8 mouse cellular contexts compared by ENCODE assay signal in genomic region chr5:117357478-117358247, GRCm38 (mm10). TPM values are rescaled to one million over a fixed set of nuclear protein-coding genes. Genes with fewer than 3 reads are reported as not detected.
DNase-seq lines count a peak whose midpoint lies in the region; ATAC-seq and TF ChIP-seq lines count a peak whose summit lies in the region.

No protein-coding gene starts in this region.

- peaks cover 9% of the 10 kb centered on the region for H3K4me1 ChIP-seq in ES-Bruce4 (ENCODE audit: control insufficient read depth, insufficient read depth, low read length)
- peaks cover 8% of the 10 kb centered on the region for H3K4me1 ChIP-seq in stomach, postnatal 0 days (replicated peaks; ENCODE audit: control insufficient read depth, insufficient read depth)

- under 1% methylated on average over 46 of the region's 49 CpGs for WGBS in stomach, postnatal 0 days

- peak overlapping the region; percentile 96 for H3K4me2 ChIP-seq in stomach, postnatal 0 days (replicated peaks; ENCODE audit: low read depth)

- peak overlapping the region; percentile 96 for H3K9ac ChIP-seq in ES-Bruce4 (ENCODE audit: low read depth, poor library complexity, severe bottlenecking)
- peak overlapping the region; percentile 90 for H3K9ac ChIP-seq in stomach, postnatal 0 days (ENCODE audit: low read length)

- H3K4me3 ChIP-seq in gastrocnemius, adult 2 months: peak overlapping the region; percentile 80
- peak overlapping the region; percentile 69 for H3K4me3 ChIP-seq in ES-Bruce4 (ENCODE audit: low read depth, low read length)
- H3K4me3 ChIP-seq in stomach, postnatal 0 days (ENCODE audit: low read depth, low read length): peak overlapping the region; percentile 97

- peak overlapping the region; percentile 98 for H3K27ac ChIP-seq in gastrocnemius, adult 2 months
- peak overlapping the region; percentile 4 for H3K27ac ChIP-seq in ES-Bruce4 (ENCODE audit: insufficient read depth, low read length)
- peak overlapping the region; percentile 97 for H3K27ac ChIP-seq in stomach, postnatal 0 days (replicated peaks)

- intact Hi-C loops in gastrocnemius, adult 2 months (cut with DNase I): loop anchor here (2.0 kb wide), 3 partner anchors 31 to 51 kb away; partner anchors contain the start of genes Rfc5 and Vsig10
- intact Hi-C loops in gastrocnemius, postnatal 14 days (cut with DNase I; ENCODE audit: low total_unique reads): no loop called here

- peak; percentile 3; the same call in 1 of the 2 replicates for ATAC-seq in megakaryocyte progenitor cell, adult 5-6 weeks (replicated peaks; ENCODE audit: poor library complexity)
- ATAC-seq in stomach, postnatal 0 days (ENCODE audit: low FRiP score, low TSS enrichment): peak; percentile 38

- DNase-seq in gastrocnemius, adult 2 months: no peak
- no peak for DNase-seq in gastrocnemius, adult 18-20 months (ENCODE audit: low spot score)
- peak; percentile 57 for DNase-seq in cerebellum, adult 9-11 months
- peak; percentile 64 for DNase-seq in gastrocnemius, postnatal 14 days
- peak; percentile 68 for DNase-seq in kidney, adult 18-20 months
- DNase-seq in stomach, postnatal 0 days (ENCODE audit: low spot score): no peak

- no peaks in the 10 kb centered on the region for H3K9me3 ChIP-seq in ES-Bruce4 (replicated peaks; ENCODE audit: control insufficient read depth, insufficient read depth, low read length, poor library complexity, severe bottlenecking)
- H3K9me3 ChIP-seq in stomach, postnatal 0 days (ENCODE audit: control insufficient read depth, low read length): no peaks in the 10 kb centered on the region

- no peaks in the 10 kb centered on the region for H3K36me3 ChIP-seq in ES-Bruce4 (ENCODE audit: control insufficient read depth, insufficient read depth, low read length, poor library complexity, severe bottlenecking)
- H3K36me3 ChIP-seq in stomach, postnatal 0 days (ENCODE audit: control insufficient read depth, insufficient read depth, low read length): no peaks in the 10 kb centered on the region

- no peak for TF ChIP-seq CTCF in gastrocnemius, adult 2 months (IDR thresholded peaks at IDR 0.05)
- no peak for TF ChIP-seq CTCF in ES-Bruce4 (IDR thresholded peaks at IDR 0.05; ENCODE audit: low read depth, low read length)
- no peak for TF ChIP-seq CTCF in stomach, postnatal 0 days (IDR thresholded peaks at IDR 0.05; ENCODE audit: low read depth)

- no peak for TF ChIP-seq POLR2A in ES-Bruce4 (IDR thresholded peaks at IDR 0.05; ENCODE audit: insufficient read depth, low read length)

- no peaks in the 10 kb centered on the region for H3K27me3 ChIP-seq in ES-Bruce4 (ENCODE audit: control insufficient read depth, insufficient read depth, low read length, poor library complexity, severe bottlenecking)
- no peaks in the 10 kb centered on the region for H3K27me3 ChIP-seq in stomach, postnatal 0 days (ENCODE audit: control insufficient read depth, insufficient read depth, low read length)

- 0 out of 2 replicates have a peak, but pooled peaks have one; percentile 15 for TF ChIP-seq EP300 in ES-Bruce4 (IDR thresholded peaks at IDR 0.05; ENCODE audit: insufficient read depth, low read depth, low read length)
- TF ChIP-seq EP300 in stomach, postnatal 0 days (optimal IDR thresholded peaks at IDR 0.05): no peak

RNA-seq across cellular contexts. Expression of gene Wsb2, which starts 0.6 kb away (rescaled TPM):
- total RNA-seq in gastrocnemius, adult 2 months (2021): 10 to 100 TPM; 88.0 to 97.7 TPM
- total RNA-seq in gastrocnemius, adult 18-20 months (2021): 100 to 1,000 TPM in 1 of 2 experiments, 10 to 100 TPM in 1; 94.9 to 120 TPM
- polyA plus RNA-seq in ES-Bruce4 (2011; ENCODE audit: insufficient read depth, insufficient read length, low read depth, missing spikeins): 49.5 and 56.1 TPM in 2 replicates
- total RNA-seq in gastrocnemius, postnatal 14 days (2021): 10 to 100 TPM; 70.6 to 76.4 TPM
- 8.6 and 8.7 TPM in 2 replicates for total RNA-seq in megakaryocyte progenitor cell, adult 5-6 weeks (2015)
- total RNA-seq in megakaryocyte progenitor cell, adult 5-6 weeks (2017): 11.3 and 27.1 TPM in 2 replicates
- 50.0 and 50.3 TPM in 2 replicates for polyA plus RNA-seq in stomach, postnatal 0 days (2015; fragmentation: Nextera tagmentation; extraction: Ambion mirVana)

RNA-seq across cellular contexts. Expression of gene Rfc5, which starts 31.2 kb away (rescaled TPM):
- 1 to 10 TPM in 1 of 2 experiments, under 1 TPM in 1; 0.84 to 1.1 TPM for total RNA-seq in gastrocnemius, adult 2 months (2021)
- 1 to 10 TPM; 1.4 to 1.9 TPM for total RNA-seq in gastrocnemius, adult 18-20 months (2021)
- 146 and 158 TPM in 2 replicates for polyA plus RNA-seq in ES-Bruce4 (2011; ENCODE audit: insufficient read depth, insufficient read length, low read depth, missing spikeins)
- 1 to 10 TPM; 2.8 to 4.3 TPM for total RNA-seq in gastrocnemius, postnatal 14 days (2021)
- total RNA-seq in megakaryocyte progenitor cell, adult 5-6 weeks (2015): 53.9 and 61.7 TPM in 2 replicates
- 53.1 and 60.4 TPM in 2 replicates for total RNA-seq in megakaryocyte progenitor cell, adult 5-6 weeks (2017)
- 26.4 and 28.8 TPM in 2 replicates for polyA plus RNA-seq in stomach, postnatal 0 days (2015; fragmentation: Nextera tagmentation; extraction: Ambion mirVana)

RNA-seq across cellular contexts. Expression of gene Vsig10, which starts 38.8 kb away (rescaled TPM):
- 1 to 10 TPM; 5.2 to 5.3 TPM for total RNA-seq in gastrocnemius, adult 2 months (2021)
- 1 to 10 TPM; 5.7 to 6.9 TPM for total RNA-seq in gastrocnemius, adult 18-20 months (2021)
- 15.7 and 21.6 TPM in 2 replicates for polyA plus RNA-seq in ES-Bruce4 (2011; ENCODE audit: insufficient read depth, insufficient read length, low read depth, missing spikeins)
- 1 to 10 TPM; 6.0 to 8.8 TPM for total RNA-seq in gastrocnemius, postnatal 14 days (2021)
- 0.49 and 1.7 TPM in 2 replicates for total RNA-seq in megakaryocyte progenitor cell, adult 5-6 weeks (2015)
- total RNA-seq in megakaryocyte progenitor cell, adult 5-6 weeks (2017): 0.83 and 2.4 TPM in 2 replicates
- polyA plus RNA-seq in stomach, postnatal 0 days (2015; fragmentation: Nextera tagmentation; extraction: Ambion mirVana): 9.9 and 13.0 TPM in 2 replicates

RNA-seq across cellular contexts. Expression of gene Ksr2, which starts 56.1 kb away (rescaled TPM):
- total RNA-seq in gastrocnemius, adult 2 months (2021): under 1 TPM; 0.03 to 0.11 TPM
- under 1 TPM; 0.09 to 0.11 TPM for total RNA-seq in gastrocnemius, adult 18-20 months (2021)
- polyA plus RNA-seq in ES-Bruce4 (2011; ENCODE audit: insufficient read depth, insufficient read length, low read depth, missing spikeins): 1.3 and 1.6 TPM in 2 replicates
- total RNA-seq in gastrocnemius, postnatal 14 days (2021): under 1 TPM; 0.04 to 0.08 TPM
- 0.25 and 0.27 TPM in 2 replicates for total RNA-seq in megakaryocyte progenitor cell, adult 5-6 weeks (2015)
- total RNA-seq in megakaryocyte progenitor cell, adult 5-6 weeks (2017): 0.03 and 0.17 TPM in 2 replicates
- polyA plus RNA-seq in stomach, postnatal 0 days (2015; fragmentation: Nextera tagmentation; extraction: Ambion mirVana): 0.16 and 0.24 TPM in 2 replicates

Comparison
In these comparisons a context has a peak if more than half of its experiments do, and no peak if none do; other contexts are left out.
1. DNase-seq: peak in cerebellum, adult 9-11 months (single experiment), gastrocnemius, postnatal 14 days (single experiment) and kidney, adult 18-20 months (single experiment); none in gastrocnemius, adult 2 months (single experiment), gastrocnemius, adult 18-20 months (single experiment) and stomach, postnatal 0 days (single experiment).
2. H3K27ac ChIP-seq: peak in every context shown above with its lines; median percentile 98 in gastrocnemius, adult 2 months; 97 in stomach, postnatal 0 days; 4 in ES-Bruce4.
3. RNA of gene Rfc5, which starts 31.2 kb away (total RNA-seq): 53.1 to 61.7 TPM in megakaryocyte progenitor cell, adult 5-6 weeks; 2.8 to 4.3 TPM in gastrocnemius, postnatal 14 days, 1.4 to 1.9 TPM in gastrocnemius, adult 18-20 months and 0.84 to 1.1 TPM in gastrocnemius, adult 2 months; every median in the first group is over 10 times any median in the second.
4. Peak in every context shown above with its lines, with median percentiles within 50 percentile points of each other: H3K4me3 ChIP-seq.